Mouse (Mus musculus): Measurements from ENCODE around the gene Colec11. TPM values are rescaled to one million over a fixed set of nuclear protein-coding genes. Genes with fewer than 3 reads are reported as not detected.

Colec11 gene
- 0.39 TPM in 1 of 2 replicates, not detected in the other for polyA plus RNA-seq (2014; fragmentation: Nextera tagmentation; extraction: Ambion mirVana)

- no peaks in the 10 kb centered on the region for H3K4me1 ChIP-seq (ENCODE audit: control insufficient read depth, insufficient read depth, low read length)
- no peak for ATAC-seq (replicated peaks; ENCODE audit: insufficient number of reproducible peaks, low FRiP score, low TSS enrichment, low read depth)
- no peaks in the 10 kb centered on the region for H3K27me3 ChIP-seq (ENCODE audit: control insufficient read depth, insufficient read depth, low read length)
- no peak within 1 kb of the TSS for H3K27ac ChIP-seq (replicated peaks; ENCODE audit: low read depth, low read length)
- WGBS = 52% methylated on average over 5 of the region's 5 CpGs
- no peaks in the 10 kb centered on the region for H3K36me3 ChIP-seq (replicated peaks; ENCODE audit: control insufficient read depth, insufficient read depth, low read depth, low read length)
- no peak within 1 kb of the TSS for H3K9ac ChIP-seq (replicated peaks; ENCODE audit: low read length)
- H3K9me3 ChIP-seq (replicated peaks; ENCODE audit: control insufficient read depth, low read length) = no peaks in the 10 kb centered on the region
- H3K4me3 ChIP-seq (ENCODE audit: low read depth, low read length) = no peak within 1 kb of the TSS
- no peak for DNase-seq (ENCODE audit: low spot score)
- no peak within 1 kb of the TSS for H3K4me2 ChIP-seq (ENCODE audit: low read depth, low read length)
Observed at GRCm38 (mm10) chr12:28623195-28623594, at the start of gene Colec11. Gene Colec11 (minus strand): TSS chr12:28623377.

GRCm38 (mm10) chr12:28667287-28667686 is 44.1 kb upstream of the Colec11 start:
- H3K27me3 ChIP-seq (ENCODE audit: control insufficient read depth, insufficient read depth, low read length) = no peaks in the 10 kb centered on the region
- peak; percentile 41 for DNase-seq (ENCODE audit: low spot score)
- H3K9ac ChIP-seq (replicated peaks; ENCODE audit: low read length) = no peak overlapping the region
- no peaks in the 10 kb centered on the region for H3K36me3 ChIP-seq (replicated peaks; ENCODE audit: control insufficient read depth, insufficient read depth, low read depth, low read length)
- H3K4me2 ChIP-seq (ENCODE audit: low read depth, low read length) = no peak overlapping the region
- H3K9me3 ChIP-seq (replicated peaks; ENCODE audit: control insufficient read depth, low read length) = no peaks in the 10 kb centered on the region
- H3K27ac ChIP-seq (replicated peaks; ENCODE audit: low read depth, low read length) = no peak overlapping the region
- H3K4me1 ChIP-seq (ENCODE audit: control insufficient read depth, insufficient read depth, low read length) = no peaks in the 10 kb centered on the region
- no peak overlapping the region for H3K4me3 ChIP-seq (ENCODE audit: low read depth, low read length)
- no peak for ATAC-seq (replicated peaks; ENCODE audit: insufficient number of reproducible peaks, low FRiP score, low TSS enrichment, low read depth)
- 27% methylated on average over 8 of the region's 8 CpGs for WGBS

- Histone ChIP-seq H3K4me1 (ENCODE audit: control insufficient read depth, insufficient read depth, low read length) (no peaks in the 10 kb centered on the region), H3K27me3 (ENCODE audit: control insufficient read depth, insufficient read depth, low read length) (no peaks in the 10 kb centered on the region), H3K9me3 (replicated peaks; ENCODE audit: control insufficient read depth, low read length) (no peaks in the 10 kb centered on the region), H3K27ac (replicated peaks; ENCODE audit: low read depth, low read length) (no peak overlapping the region), H3K4me2 (ENCODE audit: low read depth, low read length) (no peak overlapping the region), H3K9ac (replicated peaks; ENCODE audit: low read length) (no peak overlapping the region), H3K4me3 (ENCODE audit: low read depth, low read length) (no peak overlapping the region), H3K36me3 (replicated peaks; ENCODE audit: control insufficient read depth, insufficient read depth, low read depth, low read length) (no peaks in the 10 kb centered on the region)
- DNase-seq (ENCODE audit: low spot score) = no peak
- ATAC-seq (replicated peaks; ENCODE audit: insufficient number of reproducible peaks, low FRiP score, low TSS enrichment, low read depth) = no peak
- WGBS = 70% methylated on average over 4 of the region's 4 CpGs
Observed at GRCm38 (mm10) chr12:28666734-28667133, 43.6 kb upstream of the Colec11 start.

GRCm38 (mm10) chr12:28662628-28663027 is 39.5 kb upstream of the Colec11 start:
- no peak overlapping the region for H3K27ac ChIP-seq (replicated peaks; ENCODE audit: low read depth, low read length)
- H3K36me3 ChIP-seq (replicated peaks; ENCODE audit: control insufficient read depth, insufficient read depth, low read depth, low read length) = peaks cover 2% of the 10 kb centered on the region; the same call in 1 of the 2 replicates
- H3K4me2 ChIP-seq (ENCODE audit: low read depth, low read length) = no peak overlapping the region
- 86% methylated on average over 4 of the region's 4 CpGs for WGBS
- no peak overlapping the region for H3K9ac ChIP-seq (replicated peaks; ENCODE audit: low read length)
- no peaks in the 10 kb centered on the region for H3K9me3 ChIP-seq (replicated peaks; ENCODE audit: control insufficient read depth, low read length)
- no peaks in the 10 kb centered on the region for H3K27me3 ChIP-seq (ENCODE audit: control insufficient read depth, insufficient read depth, low read length)
- no peaks in the 10 kb centered on the region for H3K4me1 ChIP-seq (ENCODE audit: control insufficient read depth, insufficient read depth, low read length)
- DNase-seq (ENCODE audit: low spot score) (no peak), ATAC-seq (replicated peaks; ENCODE audit: insufficient number of reproducible peaks, low FRiP score, low TSS enrichment, low read depth) (no peak)
- H3K4me3 ChIP-seq (ENCODE audit: low read depth, low read length) = no peak overlapping the region

GRCm38 (mm10) chr12:28649141-28650110 is 26.2 kb upstream of the Colec11 start, which contains the start of gene Rnaseh1:
Gene Rnaseh1 (plus strand): TSS chr12:28649602.
- peak within 1 kb of the TSS; percentile 79 for H3K9ac ChIP-seq (replicated peaks; ENCODE audit: low read length)
- no peaks in the 10 kb centered on the region for H3K27me3 ChIP-seq (ENCODE audit: control insufficient read depth, insufficient read depth, low read length)
- WGBS = 1% methylated on average over 52 of the region's 52 CpGs
- H3K4me3 ChIP-seq (ENCODE audit: low read depth, low read length) = peak within 1 kb of the TSS; percentile 71
- no peaks in the 10 kb centered on the region; the same call in 1 of the 2 replicates for H3K4me1 ChIP-seq (ENCODE audit: control insufficient read depth, insufficient read depth, low read length)
- ATAC-seq (replicated peaks; ENCODE audit: insufficient number of reproducible peaks, low FRiP score, low TSS enrichment, low read depth) (peak; percentile 90), DNase-seq (ENCODE audit: low spot score) (peak; percentile 95)
- peak within 1 kb of the TSS; percentile 69 for H3K4me2 ChIP-seq (ENCODE audit: low read depth, low read length)
- no peaks in the 10 kb centered on the region for H3K9me3 ChIP-seq (replicated peaks; ENCODE audit: control insufficient read depth, low read length)
- no peaks in the 10 kb centered on the region for H3K36me3 ChIP-seq (replicated peaks; ENCODE audit: control insufficient read depth, insufficient read depth, low read depth, low read length)
- peak within 1 kb of the TSS; percentile 56; the same call in 1 of the 2 replicates for H3K27ac ChIP-seq (replicated peaks; ENCODE audit: low read depth, low read length)

- Histone ChIP-seq H3K27ac (replicated peaks; ENCODE audit: low read depth, low read length) (no peak overlapping the region), H3K36me3 (replicated peaks; ENCODE audit: control insufficient read depth, insufficient read depth, low read depth, low read length) (peaks cover 3% of the 10 kb centered on the region), H3K4me3 (ENCODE audit: low read depth, low read length) (no peak overlapping the region), H3K27me3 (ENCODE audit: control insufficient read depth, insufficient read depth, low read length) (no peaks in the 10 kb centered on the region), H3K9me3 (replicated peaks; ENCODE audit: control insufficient read depth, low read length) (no peaks in the 10 kb centered on the region), H3K4me2 (ENCODE audit: low read depth, low read length) (no peak overlapping the region), H3K4me1 (ENCODE audit: control insufficient read depth, insufficient read depth, low read length) (peaks cover 6% of the 10 kb centered on the region; the same call in 1 of the 2 replicates), H3K9ac (replicated peaks; ENCODE audit: low read length) (no peak overlapping the region)
- DNase-seq (ENCODE audit: low spot score) (no peak), ATAC-seq (replicated peaks; ENCODE audit: insufficient number of reproducible peaks, low FRiP score, low TSS enrichment, low read depth) (no peak)
- WGBS = 73% methylated on average over 2 of the region's 2 CpGs
Observed at GRCm38 (mm10) chr12:28638778-28639177, 15.6 kb upstream of the Colec11 start.

GRCm38 (mm10) chr12:28636543-28636942 is 13.4 kb upstream of the Colec11 start:
- H3K9ac ChIP-seq (replicated peaks; ENCODE audit: low read length) = no peak overlapping the region
- 92% methylated on average over 6 of the region's 6 CpGs for WGBS
- H3K27me3 ChIP-seq (ENCODE audit: control insufficient read depth, insufficient read depth, low read length) = no peaks in the 10 kb centered on the region
- H3K27ac ChIP-seq (replicated peaks; ENCODE audit: low read depth, low read length) = no peak overlapping the region
- DNase-seq (ENCODE audit: low spot score) = no peak
- H3K9me3 ChIP-seq (replicated peaks; ENCODE audit: control insufficient read depth, low read length) = no peaks in the 10 kb centered on the region
- peak overlapping the region; percentile 47; the same call in 1 of the 2 replicates for H3K4me2 ChIP-seq (ENCODE audit: low read depth, low read length)
- peak overlapping the region; percentile 93; the same call in 1 of the 2 replicates for H3K4me3 ChIP-seq (ENCODE audit: low read depth, low read length)
- H3K36me3 ChIP-seq (replicated peaks; ENCODE audit: control insufficient read depth, insufficient read depth, low read depth, low read length) = peaks cover 14% of the 10 kb centered on the region
- no peak for ATAC-seq (replicated peaks; ENCODE audit: insufficient number of reproducible peaks, low FRiP score, low TSS enrichment, low read depth)
- H3K4me1 ChIP-seq (ENCODE audit: control insufficient read depth, insufficient read depth, low read length) = peaks cover 6% of the 10 kb centered on the region; the same call in 1 of the 2 replicates

All from embryonic facial prominence, embryonic 11.5 days (tissue).